Mouse (Mus musculus): ENCODE measurements at regions not wholly inside any gene's neighbourhood (a gene's known extent, or its start where the extent isn't known, plus 50 kb on each side); places are given as distances from the start of the nearest gene placed in this dataset.
A peak's percentile ranks its signal among the peaks of the same experiment; 100 is the strongest.

GRCm38 (mm10) chr13:58716584-58716983, 89.8 kb upstream of the Ntrk2 start:
- no peak overlapping the region for H3K4me3 ChIP-seq
- H3K4me2 ChIP-seq (replicated peaks): no peak overlapping the region
- no peaks in the 10 kb centered on the region for H3K9me3 ChIP-seq (replicated peaks)
- H3K27ac ChIP-seq: no peak overlapping the region
- H3K4me1 ChIP-seq: no peaks in the 10 kb centered on the region
- H3K27me3 ChIP-seq: no peaks in the 10 kb centered on the region
- no peaks in the 10 kb centered on the region for H3K36me3 ChIP-seq
- no peak overlapping the region for H3K9ac ChIP-seq
- ATAC-seq (ENCODE audit: low FRiP score): no peak
- 92% methylated on average over 1 of the region's 1 CpGs for WGBS

GRCm38 (mm10) chr13:58730500-58731105, 75.8 kb upstream of the Ntrk2 start:
- Histone ChIP-seq H3K9me3 (replicated peaks) (no peaks in the 10 kb centered on the region), H3K4me2 (replicated peaks) (peak overlapping the region; percentile 15; the same call in 1 of the 2 replicates), H3K4me1 (peaks cover 11% of the 10 kb centered on the region), H3K27me3 (no peaks in the 10 kb centered on the region), H3K36me3 (no peaks in the 10 kb centered on the region), H3K9ac (no peak overlapping the region), H3K27ac (no peak overlapping the region), H3K4me3 (no peak overlapping the region)
- ATAC-seq (ENCODE audit: low FRiP score): no peak
- WGBS: 17% methylated on average over 6 of the region's 6 CpGs

GRCm38 (mm10) chr13:58732776-58733175, 73.6 kb upstream of the Ntrk2 start:
- Histone ChIP-seq H3K27ac (no peak overlapping the region), H3K4me1 (peaks cover 11% of the 10 kb centered on the region), H3K36me3 (no peaks in the 10 kb centered on the region), H3K9ac (no peak overlapping the region), H3K4me2 (replicated peaks) (no peak overlapping the region), H3K27me3 (no peaks in the 10 kb centered on the region), H3K4me3 (no peak overlapping the region), H3K9me3 (replicated peaks) (no peaks in the 10 kb centered on the region)
- no peak for ATAC-seq (ENCODE audit: low FRiP score)
- WGBS: 83% methylated on average over 3 of the region's 3 CpGs

GRCm38 (mm10) chr13:58733615-58734014, 72.8 kb upstream of the Ntrk2 start:
- H3K27ac ChIP-seq: no peak overlapping the region
- H3K4me2 ChIP-seq (replicated peaks): no peak overlapping the region
- H3K9me3 ChIP-seq (replicated peaks): no peaks in the 10 kb centered on the region
- 89% methylated on average over 6 of the region's 6 CpGs for WGBS
- H3K27me3 ChIP-seq: no peaks in the 10 kb centered on the region
- H3K4me3 ChIP-seq: no peak overlapping the region
- no peaks in the 10 kb centered on the region for H3K36me3 ChIP-seq
- no peak overlapping the region for H3K9ac ChIP-seq
- no peak for ATAC-seq (ENCODE audit: low FRiP score)
- H3K4me1 ChIP-seq: peaks cover 11% of the 10 kb centered on the region

- ATAC-seq (ENCODE audit: low FRiP score): no peak
- Histone ChIP-seq H3K4me3 (no peak overlapping the region), H3K4me2 (replicated peaks) (no peak overlapping the region), H3K27ac (no peak overlapping the region), H3K9me3 (replicated peaks) (no peaks in the 10 kb centered on the region), H3K9ac (no peak overlapping the region), H3K36me3 (no peaks in the 10 kb centered on the region), H3K27me3 (no peaks in the 10 kb centered on the region), H3K4me1 (peaks cover 3% of the 10 kb centered on the region)
- 8% methylated on average over 6 of the region's 6 CpGs for WGBS
Observed at GRCm38 (mm10) chr13:58735577-58735976, 70.8 kb upstream of the Ntrk2 start.

GRCm38 (mm10) chr13:58740731-58741130, 65.6 kb upstream of the Ntrk2 start:
- Histone ChIP-seq H3K4me2 (replicated peaks) (no peak overlapping the region), H3K27me3 (no peaks in the 10 kb centered on the region), H3K36me3 (no peaks in the 10 kb centered on the region), H3K4me1 (no peaks in the 10 kb centered on the region), H3K9ac (no peak overlapping the region), H3K4me3 (no peak overlapping the region), H3K9me3 (replicated peaks) (no peaks in the 10 kb centered on the region), H3K27ac (peak overlapping the region; percentile 40; the same call in 1 of the 2 replicates)
- 62% methylated on average over 7 of the region's 7 CpGs for WGBS
- ATAC-seq (ENCODE audit: low FRiP score): no peak

- H3K27ac ChIP-seq: no peak overlapping the region
- no peaks in the 10 kb centered on the region for H3K27me3 ChIP-seq
- no peaks in the 10 kb centered on the region for H3K9me3 ChIP-seq (replicated peaks)
- H3K4me3 ChIP-seq: no peak overlapping the region
- no peak for ATAC-seq (ENCODE audit: low FRiP score)
- no peaks in the 10 kb centered on the region for H3K4me1 ChIP-seq
- WGBS: 79% methylated on average over 3 of the region's 3 CpGs
- H3K4me2 ChIP-seq (replicated peaks): no peak overlapping the region
- H3K36me3 ChIP-seq: no peaks in the 10 kb centered on the region
- no peak overlapping the region for H3K9ac ChIP-seq
Observed at GRCm38 (mm10) chr13:58746056-58746455, 60.3 kb upstream of the Ntrk2 start.

- no peaks in the 10 kb centered on the region for H3K36me3 ChIP-seq
- no peaks in the 10 kb centered on the region for H3K4me1 ChIP-seq
- no peak for ATAC-seq (ENCODE audit: low FRiP score)
- H3K4me3 ChIP-seq: no peak overlapping the region
- H3K4me2 ChIP-seq (replicated peaks): no peak overlapping the region
- WGBS: 96% methylated on average over 6 of the region's 6 CpGs
- H3K9ac ChIP-seq: no peak overlapping the region
- no peak overlapping the region for H3K27ac ChIP-seq
- no peaks in the 10 kb centered on the region for H3K27me3 ChIP-seq
- no peaks in the 10 kb centered on the region for H3K9me3 ChIP-seq (replicated peaks)
Observed at GRCm38 (mm10) chr13:58747685-58748084, 58.7 kb upstream of the Ntrk2 start.

- Histone ChIP-seq H3K9me3 (replicated peaks) (no peaks in the 10 kb centered on the region), H3K27ac (no peak overlapping the region), H3K4me1 (no peaks in the 10 kb centered on the region), H3K27me3 (no peaks in the 10 kb centered on the region), H3K36me3 (no peaks in the 10 kb centered on the region), H3K4me3 (no peak overlapping the region), H3K9ac (no peak overlapping the region), H3K4me2 (replicated peaks) (no peak overlapping the region)
- 69% methylated on average over 6 of the region's 6 CpGs for WGBS
- ATAC-seq (ENCODE audit: low FRiP score): no peak
Observed at GRCm38 (mm10) chr13:58756125-58756524, 50.2 kb upstream of the Ntrk2 start.
